Mouse (Mus musculus): ENCODE measurements around the gene Lrig3. TPM values are rescaled to one million over a fixed set of nuclear protein-coding genes. Genes with fewer than 3 reads are reported as not detected.

The Lrig3 gene
- polyA plus RNA-seq, 1 experiment from 2014 or later: 84.4 TPM

DNA sequence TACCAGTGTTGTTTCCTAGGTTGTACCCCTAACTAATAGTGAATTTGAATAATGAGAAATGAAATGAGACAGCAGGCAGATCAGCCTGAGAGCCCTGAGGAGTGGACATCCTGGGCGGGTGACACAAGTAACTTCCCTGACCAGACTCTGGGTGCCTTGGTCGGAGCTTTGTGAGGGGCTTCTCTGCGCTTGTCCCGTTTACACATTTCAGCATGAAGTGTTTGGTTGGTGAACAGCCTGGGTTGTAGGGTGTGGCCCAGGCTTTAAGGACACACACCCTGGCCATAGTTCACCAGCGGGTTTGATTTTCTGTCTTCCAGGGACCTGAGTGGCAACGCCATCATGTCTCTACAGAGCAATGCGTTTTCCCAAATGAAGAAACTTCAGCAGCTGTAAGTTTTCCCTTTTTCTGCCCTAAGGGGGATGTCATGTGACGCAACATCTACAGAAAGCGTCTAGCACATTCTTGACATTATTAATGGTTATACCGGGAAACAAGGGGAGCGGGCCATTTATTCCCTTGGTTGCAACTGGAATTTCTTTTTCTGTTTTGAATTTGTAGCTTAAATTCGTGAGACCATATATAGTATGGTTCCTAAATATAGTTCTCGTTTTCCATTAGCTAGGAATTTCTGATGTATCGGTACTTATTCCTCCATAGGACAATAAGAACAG lies 36.2 kb downstream of the Lrig3 start:
- H3K9me3 ChIP-seq: no peaks in the 10 kb centered on the region
- WGBS: 73% methylated on average over 14 of the region's 14 CpGs
- peaks cover 22% of the 10 kb centered on the region for H3K4me1 ChIP-seq (replicated peaks)
- H3K9ac ChIP-seq (replicated peaks): no peak overlapping the region
- peaks cover 92% of the 10 kb centered on the region for H3K36me3 ChIP-seq
- no peak overlapping the region for H3K4me3 ChIP-seq (replicated peaks)
- H3K27me3 ChIP-seq: no peaks in the 10 kb centered on the region
- H3K4me2 ChIP-seq: no peak overlapping the region
- no peak for ATAC-seq (ENCODE audit: insufficient number of reproducible peaks, insufficient read depth, low FRiP score, low TSS enrichment, low read depth)
- peak overlapping the region; percentile 60 for H3K27ac ChIP-seq

DNA sequence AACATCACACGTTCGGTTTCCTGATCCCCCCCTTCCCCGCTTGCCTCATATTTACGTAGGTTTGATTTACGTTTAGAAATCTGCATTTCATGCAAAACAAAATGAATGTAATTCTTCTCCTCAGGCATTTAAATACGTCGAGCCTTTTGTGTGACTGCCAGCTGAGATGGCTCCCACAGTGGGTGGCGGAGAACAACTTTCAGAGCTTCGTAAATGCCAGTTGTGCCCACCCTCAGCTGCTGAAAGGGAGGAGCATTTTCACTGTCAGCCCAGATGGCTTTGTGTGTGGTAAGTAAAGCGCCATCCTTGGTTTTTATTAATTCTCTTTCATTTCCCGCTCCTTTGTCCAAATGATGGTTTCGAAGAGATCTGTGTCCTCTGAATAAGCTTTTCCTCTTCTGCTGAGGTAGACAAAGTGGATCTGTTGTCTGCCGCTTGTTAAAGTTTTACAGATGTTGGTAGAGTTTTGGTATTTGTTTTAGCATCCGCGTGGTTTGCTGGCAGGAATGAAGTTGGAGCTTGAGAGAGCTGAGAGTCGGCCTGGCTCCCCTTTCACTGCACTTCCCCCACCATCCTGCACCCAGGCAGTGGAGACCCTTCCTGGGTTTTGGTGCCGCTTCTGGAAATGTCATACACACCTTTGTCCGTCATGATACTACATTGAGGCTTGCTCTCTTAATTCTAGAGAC lies 37.0 kb downstream of the Lrig3 start:
- Histone ChIP-seq H3K4me3 (replicated peaks) (no peak overlapping the region), H3K4me2 (no peak overlapping the region), H3K27me3 (no peaks in the 10 kb centered on the region), H3K36me3 (peaks cover 91% of the 10 kb centered on the region), H3K27ac (peak overlapping the region; percentile 60), H3K9ac (replicated peaks) (no peak overlapping the region), H3K4me1 (replicated peaks) (peaks cover 22% of the 10 kb centered on the region), H3K9me3 (no peaks in the 10 kb centered on the region)
- ATAC-seq (ENCODE audit: insufficient number of reproducible peaks, insufficient read depth, low FRiP score, low TSS enrichment, low read depth): no peak
- 75% methylated on average over 18 of the region's 18 CpGs for WGBS

DNA sequence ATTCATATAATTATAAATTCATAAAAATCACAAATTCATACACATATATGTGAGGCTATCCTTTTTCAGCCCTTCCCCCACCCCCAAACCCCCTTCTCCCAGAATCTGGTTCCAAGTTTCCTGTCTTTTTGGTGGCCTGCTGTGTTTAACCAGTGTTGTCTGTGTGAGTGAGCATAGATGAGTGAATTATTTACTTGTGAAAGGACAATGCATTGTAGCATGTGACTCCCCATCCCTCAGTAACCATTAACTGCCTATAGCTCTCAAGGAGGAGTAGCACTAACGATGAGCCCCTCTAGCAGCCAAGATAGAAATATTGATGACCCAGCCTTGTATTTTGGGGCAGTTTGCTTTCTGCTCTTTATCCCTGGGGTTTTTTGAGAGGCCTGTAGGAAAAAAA lies 37.9 kb downstream of the Lrig3 start:
- H3K27me3 ChIP-seq: no peaks in the 10 kb centered on the region
- peaks cover 22% of the 10 kb centered on the region for H3K4me1 ChIP-seq (replicated peaks)
- H3K4me2 ChIP-seq: no peak overlapping the region
- no peak for ATAC-seq (ENCODE audit: insufficient number of reproducible peaks, insufficient read depth, low FRiP score, low TSS enrichment, low read depth)
- H3K4me3 ChIP-seq (replicated peaks): no peak overlapping the region
- H3K9me3 ChIP-seq: no peaks in the 10 kb centered on the region
- no peak overlapping the region for H3K27ac ChIP-seq
- no peak overlapping the region for H3K9ac ChIP-seq (replicated peaks)
- WGBS: 79% methylated on average over 1 of the region's 1 CpGs
- peaks cover 94% of the 10 kb centered on the region for H3K36me3 ChIP-seq

DNA sequence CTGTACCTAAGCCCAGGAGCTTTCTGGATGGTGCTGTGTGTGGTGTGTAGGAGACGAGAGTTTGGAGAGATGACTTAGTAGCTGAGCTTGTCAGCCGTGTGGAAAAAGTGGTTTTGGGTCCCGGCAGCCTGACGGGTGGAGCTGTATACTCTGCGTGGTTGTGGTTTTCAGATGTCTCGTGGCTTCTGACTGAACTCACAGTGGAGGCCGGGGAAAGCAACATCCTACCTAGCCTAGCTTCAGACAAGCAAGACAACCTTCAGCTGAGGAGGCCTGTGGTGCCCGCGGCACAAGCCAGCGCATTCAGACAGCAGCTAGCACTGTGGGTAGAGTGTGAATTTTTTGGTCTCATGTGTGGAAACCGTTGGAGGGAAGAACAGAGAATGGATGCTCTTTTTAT lies 47.7 kb downstream of the Lrig3 start:
- Histone ChIP-seq H3K4me3 (replicated peaks) (no peak overlapping the region), H3K4me1 (replicated peaks) (no peaks in the 10 kb centered on the region), H3K4me2 (no peak overlapping the region), H3K27ac (peak overlapping the region; percentile 53; the same call in 1 of the 2 replicates), H3K27me3 (no peaks in the 10 kb centered on the region), H3K9me3 (no peaks in the 10 kb centered on the region), H3K36me3 (peaks cover 98% of the 10 kb centered on the region), H3K9ac (replicated peaks) (no peak overlapping the region)
- WGBS: 91% methylated on average over 11 of the region's 11 CpGs
- no peak for ATAC-seq (ENCODE audit: insufficient number of reproducible peaks, insufficient read depth, low FRiP score, low TSS enrichment, low read depth)

DNA sequence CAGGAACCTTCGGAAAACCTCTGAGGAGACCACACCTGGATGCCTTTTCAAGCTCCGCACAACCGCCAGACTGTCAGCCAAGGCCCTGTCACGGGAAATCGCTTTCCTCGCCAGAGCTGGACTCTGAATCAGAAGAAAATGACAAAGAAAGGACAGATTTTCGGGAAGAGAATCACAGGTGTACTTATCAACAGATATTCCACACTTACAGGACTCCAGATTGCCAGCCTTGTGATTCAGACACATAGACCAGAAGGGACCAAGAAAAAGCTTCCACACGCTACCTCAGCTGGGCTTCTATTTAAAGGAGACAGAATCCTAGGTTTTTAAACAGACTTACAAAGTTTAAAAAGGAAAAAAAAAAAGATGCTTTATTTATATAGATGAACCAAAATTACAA lies 48.7 kb downstream of the Lrig3 start:
- Histone ChIP-seq H3K9me3 (no peaks in the 10 kb centered on the region), H3K4me3 (replicated peaks) (no peak overlapping the region), H3K36me3 (peaks cover 95% of the 10 kb centered on the region), H3K9ac (replicated peaks) (no peak overlapping the region), H3K27me3 (no peaks in the 10 kb centered on the region), H3K4me2 (no peak overlapping the region), H3K27ac (peak overlapping the region; percentile 45; the same call in 1 of the 2 replicates), H3K4me1 (replicated peaks) (no peaks in the 10 kb centered on the region)
- 96% methylated on average over 8 of the region's 8 CpGs for WGBS
- ATAC-seq (ENCODE audit: insufficient number of reproducible peaks, insufficient read depth, low FRiP score, low TSS enrichment, low read depth): no peak

DNA sequence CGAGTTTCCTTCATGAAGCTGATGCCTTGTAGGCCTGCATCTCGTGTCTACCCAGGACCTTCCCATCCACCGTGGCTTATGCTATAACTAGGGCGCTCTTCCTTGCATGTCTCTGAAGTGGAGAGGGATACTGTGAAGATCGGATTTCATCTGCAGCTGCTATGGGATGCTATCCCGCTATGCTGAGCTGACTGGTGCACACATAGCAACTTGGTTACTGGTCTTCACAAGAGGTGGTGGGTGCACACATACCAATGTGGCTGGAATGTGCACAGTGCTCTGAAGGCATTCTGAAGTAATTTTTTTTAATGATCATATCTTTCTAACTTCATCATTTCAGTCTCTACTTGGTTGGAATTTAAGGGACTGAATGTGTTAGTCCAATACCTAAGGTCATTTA lies 49.7 kb downstream of the Lrig3 start:
- H3K27ac ChIP-seq: no peak overlapping the region
- peaks cover 87% of the 10 kb centered on the region for H3K36me3 ChIP-seq
- no peak overlapping the region for H3K4me2 ChIP-seq
- H3K9me3 ChIP-seq: no peaks in the 10 kb centered on the region
- no peaks in the 10 kb centered on the region for H3K27me3 ChIP-seq
- H3K4me3 ChIP-seq (replicated peaks): no peak overlapping the region
- WGBS: 87% methylated on average over 6 of the region's 6 CpGs
- H3K9ac ChIP-seq (replicated peaks): no peak overlapping the region
- ATAC-seq (ENCODE audit: insufficient number of reproducible peaks, insufficient read depth, low FRiP score, low TSS enrichment, low read depth): peak; percentile 34
- H3K4me1 ChIP-seq (replicated peaks): no peaks in the 10 kb centered on the region

DNA sequence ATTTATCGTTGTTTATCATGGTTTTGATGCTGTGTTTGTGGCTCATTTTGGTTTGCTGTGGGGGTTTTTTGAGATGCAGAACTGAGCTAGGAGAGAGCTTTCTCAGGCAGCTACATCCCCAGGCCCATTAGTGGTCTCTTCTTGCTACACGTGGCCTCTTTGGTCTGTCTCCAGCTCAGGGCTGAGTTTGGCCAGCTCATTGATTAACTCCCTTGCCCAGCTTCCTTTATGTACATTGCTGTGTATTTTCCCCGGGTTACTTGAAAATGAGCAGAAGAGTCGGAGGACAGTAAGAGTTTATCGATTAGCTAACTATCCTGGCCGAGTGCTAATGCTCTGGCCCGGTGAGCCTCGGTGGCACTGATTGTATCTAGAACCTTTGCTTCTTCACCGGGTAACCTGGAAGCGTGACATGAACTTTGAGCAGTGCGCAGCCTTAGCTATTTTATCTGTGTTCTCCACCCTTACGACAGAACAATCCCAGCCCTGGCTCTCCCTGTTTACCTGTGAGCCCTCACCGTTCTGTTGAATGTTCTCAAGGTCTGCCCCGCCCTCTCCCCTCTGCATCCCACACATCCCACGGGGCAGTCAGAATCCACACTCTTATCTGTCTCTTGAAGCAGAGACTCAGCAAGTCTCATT lies 53.5 kb downstream of the Lrig3 start:
- H3K4me2 ChIP-seq: no peak overlapping the region
- no peaks in the 10 kb centered on the region for H3K4me1 ChIP-seq (replicated peaks)
- no peak overlapping the region for H3K4me3 ChIP-seq (replicated peaks)
- 0 out of 2 replicates have a peak overlapping the region, but pooled peaks have one; percentile 41 for H3K27ac ChIP-seq
- H3K36me3 ChIP-seq: peaks cover 62% of the 10 kb centered on the region
- 92% methylated on average over 15 of the region's 15 CpGs for WGBS
- H3K9ac ChIP-seq (replicated peaks): no peak overlapping the region
- H3K9me3 ChIP-seq: no peaks in the 10 kb centered on the region
- no peaks in the 10 kb centered on the region for H3K27me3 ChIP-seq
- no peak for ATAC-seq (ENCODE audit: insufficient number of reproducible peaks, insufficient read depth, low FRiP score, low TSS enrichment, low read depth)

DNA sequence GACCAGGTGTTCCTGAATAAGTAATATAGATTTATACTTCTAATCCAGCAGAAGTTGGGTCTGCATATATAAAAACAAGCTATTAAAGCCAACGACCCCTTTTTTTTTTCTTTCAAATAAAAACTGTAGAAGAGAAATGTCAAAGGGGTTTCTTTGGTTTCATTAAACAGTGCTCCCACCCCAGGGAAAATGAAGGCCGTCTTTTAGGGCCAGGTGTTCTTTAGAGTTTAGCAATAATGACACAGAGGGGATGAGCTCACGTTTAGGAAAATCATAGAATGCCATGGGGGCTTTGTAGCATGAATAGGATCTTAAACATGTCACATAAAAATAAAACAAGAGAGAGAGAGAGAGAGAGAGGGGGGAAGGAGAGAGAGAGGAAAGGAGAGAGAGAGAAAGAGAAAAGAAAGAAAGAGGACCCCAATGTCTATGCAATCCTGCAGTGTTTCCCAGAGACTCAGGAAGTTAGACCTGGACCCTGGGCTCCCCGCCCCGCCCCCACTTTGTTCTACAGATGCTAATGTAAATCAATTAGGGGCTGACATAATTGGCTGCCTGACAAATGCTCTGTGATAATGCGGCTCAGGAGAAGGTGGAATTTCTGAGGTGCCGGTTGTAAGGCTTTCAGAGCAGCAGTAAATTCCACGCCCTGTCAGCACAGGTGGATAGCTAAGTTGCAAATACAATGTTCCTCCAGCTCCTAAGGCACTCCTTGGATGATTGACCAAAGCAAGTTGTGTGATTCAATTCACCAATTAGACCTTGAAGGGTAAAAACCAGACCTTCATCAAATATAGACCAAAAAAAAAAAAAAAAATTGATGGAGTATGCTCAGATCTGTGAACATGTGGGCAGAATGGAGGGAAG lies 62.8 kb downstream of the Lrig3 start:
- no peaks in the 10 kb centered on the region for H3K36me3 ChIP-seq
- no peak overlapping the region; the same call in 1 of the 2 replicates for H3K4me2 ChIP-seq
- no peaks in the 10 kb centered on the region for H3K9me3 ChIP-seq
- H3K27ac ChIP-seq: peak overlapping the region; percentile 81
- no peak overlapping the region for H3K4me3 ChIP-seq (replicated peaks)
- WGBS: 9% methylated on average over 8 of the region's 8 CpGs
- peaks cover 22% of the 10 kb centered on the region for H3K4me1 ChIP-seq (replicated peaks)
- ATAC-seq (ENCODE audit: insufficient number of reproducible peaks, insufficient read depth, low FRiP score, low TSS enrichment, low read depth): peak; percentile 16; the same call in 1 of the 2 replicates
- no peak overlapping the region for H3K9ac ChIP-seq (replicated peaks)
- H3K27me3 ChIP-seq: no peaks in the 10 kb centered on the region

DNA sequence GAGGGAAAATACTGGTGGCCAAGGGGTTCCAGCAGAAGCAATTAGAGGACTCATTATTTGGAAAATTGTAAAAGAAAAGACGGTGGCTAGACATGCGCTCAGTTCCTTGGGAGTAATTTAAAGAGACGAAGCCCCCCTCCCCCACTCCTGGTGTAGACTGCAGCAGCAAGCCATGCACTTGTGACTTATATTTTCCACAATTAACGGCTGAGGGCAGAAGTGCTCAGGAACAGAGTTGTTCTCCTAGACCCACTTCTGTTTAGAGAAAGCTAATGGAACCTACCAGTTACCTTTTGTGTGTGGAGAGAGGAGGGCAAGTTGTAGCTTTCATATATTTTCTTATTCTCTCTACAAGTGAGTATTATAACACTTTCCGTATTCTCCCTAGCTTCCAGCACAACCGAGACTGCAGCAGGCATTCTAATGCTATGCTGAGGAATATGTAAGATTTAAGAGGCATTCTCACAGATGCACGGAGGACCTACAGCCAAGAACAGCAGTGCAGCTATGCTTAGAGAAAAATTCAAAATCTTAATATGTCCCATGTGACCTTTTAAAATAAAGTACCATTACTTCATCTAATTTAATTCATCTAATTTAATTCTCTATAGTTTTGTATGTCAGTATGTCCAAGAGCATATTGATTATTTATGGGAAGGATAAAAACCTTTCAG lies 63.6 kb downstream of the Lrig3 start:
- Histone ChIP-seq H3K4me3 (replicated peaks) (no peak overlapping the region), H3K36me3 (no peaks in the 10 kb centered on the region), H3K4me1 (replicated peaks) (peaks cover 22% of the 10 kb centered on the region), H3K4me2 (no peak overlapping the region; the same call in 1 of the 2 replicates), H3K9ac (replicated peaks) (no peak overlapping the region), H3K27ac (peak overlapping the region; percentile 81), H3K9me3 (no peaks in the 10 kb centered on the region), H3K27me3 (no peaks in the 10 kb centered on the region)
- 27% methylated on average over 7 of the region's 7 CpGs for WGBS
- ATAC-seq (ENCODE audit: insufficient number of reproducible peaks, insufficient read depth, low FRiP score, low TSS enrichment, low read depth): peak; percentile 73

DNA sequence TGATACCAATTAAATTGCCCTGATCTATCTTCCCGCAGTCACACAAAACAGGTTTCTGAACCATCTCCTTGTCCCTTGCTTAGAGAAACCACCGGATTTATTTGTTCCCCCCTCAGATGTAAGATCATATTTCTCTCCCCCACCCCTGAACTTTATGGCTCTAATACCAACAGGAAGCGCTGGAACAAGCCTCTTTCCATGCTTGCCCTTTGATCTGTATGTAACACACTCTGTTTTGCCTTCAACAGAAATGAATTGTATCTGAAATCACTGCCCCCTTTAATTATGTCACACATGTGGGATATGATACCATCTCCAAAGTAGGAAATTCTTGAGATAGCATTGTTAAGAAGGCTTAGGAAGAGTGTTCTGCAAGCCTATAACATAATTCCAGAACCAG lies 90.9 kb downstream of the Lrig3 start:
- H3K4me1 ChIP-seq (replicated peaks): peaks cover 15% of the 10 kb centered on the region
- H3K36me3 ChIP-seq: no peaks in the 10 kb centered on the region
- no peak overlapping the region for H3K4me3 ChIP-seq (replicated peaks)
- no peak overlapping the region for H3K4me2 ChIP-seq
- H3K27ac ChIP-seq: no peak overlapping the region
- H3K27me3 ChIP-seq: no peaks in the 10 kb centered on the region
- no peak; the same call in 1 of the 2 replicates for ATAC-seq (ENCODE audit: insufficient number of reproducible peaks, insufficient read depth, low FRiP score, low TSS enrichment, low read depth)
- no peaks in the 10 kb centered on the region for H3K9me3 ChIP-seq
- 26% methylated on average over 3 of the region's 3 CpGs for WGBS
- H3K9ac ChIP-seq (replicated peaks): no peak overlapping the region

Measured in limb, embryonic 12.5 days (tissue).